Mouse (Mus musculus) MEL (cell line): ENCODE measurements around the gene Aknad1. TPM values are rescaled to one million over a fixed set of nuclear protein-coding genes. Genes with fewer than 3 reads are reported as not detected.

ENCODE experiments used
- DNase-seq: peaks from one replicate; pipeline ENCODE4 v3.0.0; 2011; ENCODE audit warnings: low read depth, low spot score
- H3K27ac ChIP-seq: 2 replicates; pipeline ENCODE4 v1.5.1; 2012; ENCODE audit warnings: low read depth, mild to moderate bottlenecking, control low read depth, low read length, moderate library complexity; ENCODE audit not compliant: control insufficient read depth
- H3K27me3 ChIP-seq, 2 experiments: fragments of 150-350 bp in 1 of 2; sonication (generic) in 1 of 2; 2 replicates each; pipeline ENCODE4 v1.6.1; 2012; ENCODE audit warnings: low read length in 2 of 2, mild to moderate bottlenecking in 2 of 2, improper control_type of control experiment in 1 of 2, moderate library complexity in 1 of 2; ENCODE audit not compliant: insufficient read depth in 2 of 2, control insufficient read depth in 1 of 2
- H3K36me3 ChIP-seq, 2 experiments: 2 replicates each; pipeline ENCODE4 v1.6.1; 2012 to 2014; ENCODE audit warnings: low read length in 2 of 2, improper control_type of control experiment in 1 of 2, inconsistent platforms in 1 of 2, mild to moderate bottlenecking in 1 of 2; ENCODE audit not compliant: insufficient read depth in 2 of 2, control insufficient read depth in 1 of 2
- H3K4me1 ChIP-seq, 2 experiments: fragments of 150-350 bp in 1 of 2; sonication (generic) in 1 of 2; 2 replicates each; pipeline ENCODE4 v1.6.1; 2012; ENCODE audit warnings: low read length in 2 of 2, improper control_type of control experiment in 1 of 2, mild to moderate bottlenecking in 1 of 2; ENCODE audit not compliant: insufficient read depth in 2 of 2, control insufficient read depth in 1 of 2
- H3K4me3 ChIP-seq, 2 experiments: fragments of 150-350 bp in 1 of 2; sonication (generic) in 1 of 2; 2 replicates each; pipeline ENCODE4 v1.5.1; 2012; ENCODE audit warnings: low read depth in 2 of 2, low read length in 2 of 2, mild to moderate bottlenecking in 2 of 2, moderate library complexity in 2 of 2, control low read depth in 1 of 2, improper control_type of control experiment in 1 of 2; ENCODE audit not compliant: control insufficient read depth in 1 of 2, insufficient read depth in 1 of 2
- H3K79me2 ChIP-seq: 2 replicates; pipeline ENCODE4 v1.6.1; 2012; ENCODE audit warnings: mild to moderate bottlenecking, low read length, moderate library complexity; ENCODE audit not compliant: control insufficient read depth, poor library complexity, insufficient read depth
- H3K9ac ChIP-seq: 2 replicates; pipeline ENCODE4 v1.6.1; 2012; ENCODE audit warnings: low read depth, mild to moderate bottlenecking, control low read depth, low read length, moderate library complexity; ENCODE audit not compliant: control insufficient read depth, poor library complexity, severe bottlenecking
- H3K9me3 ChIP-seq: fragments of 150-350 bp; sonication (generic); replicated peaks from 2 replicates; pipeline ENCODE4 v1.6.1; 2012; ENCODE audit warnings: mild to moderate bottlenecking, low read length, improper control_type of control experiment, moderate library complexity; ENCODE audit not compliant: insufficient read depth
- BHLHE40 ChIP-seq: IDR thresholded peaks from 2 replicates; pipeline ENCODE4 v1.6.1; 2012; ENCODE audit warnings: low read depth, mild to moderate bottlenecking, inconsistent platforms, low read length, improper control_type of control experiment, borderline replicate concordance
- E2F4 ChIP-seq: IDR thresholded peaks from 2 replicates; pipeline ENCODE4 v1.6.1; 2011; ENCODE audit warnings: low read depth, low read length, improper control_type of control experiment, borderline replicate concordance
- ELF1 ChIP-seq: IDR thresholded peaks from 2 replicates; pipeline ENCODE4 v1.6.1; 2014; ENCODE audit warnings: low read depth, mild to moderate bottlenecking, inconsistent platforms, low read length, improper control_type of control experiment, moderate library complexity
- ETS1 ChIP-seq: IDR thresholded peaks from 2 replicates; pipeline ENCODE4 v1.6.1; 2012; ENCODE audit warnings: low read depth, mild to moderate bottlenecking, inconsistent platforms, low read length, improper control_type of control experiment, moderate library complexity
- GABPA ChIP-seq: IDR thresholded peaks from 2 replicates; pipeline ENCODE4 v1.6.1; 2012; ENCODE audit warnings: low read depth, mild to moderate bottlenecking, inconsistent platforms, low read length, improper control_type of control experiment, moderate library complexity
- GATA1 ChIP-seq: IDR thresholded peaks from 2 replicates; pipeline ENCODE4 v1.6.1; 2011; ENCODE audit warnings: low read depth, low read length, improper control_type of control experiment
- MAFK ChIP-seq: IDR thresholded peaks from 2 replicates; pipeline ENCODE4 v1.6.1; 2011; ENCODE audit warnings: low read depth, mild to moderate bottlenecking, low read length, improper control_type of control experiment, borderline replicate concordance
- MAX ChIP-seq: IDR thresholded peaks from 2 replicates; pipeline ENCODE4 v1.6.1; 2011; ENCODE audit warnings: low read length, improper control_type of control experiment
- MAZ ChIP-seq: IDR thresholded peaks from 2 replicates; pipeline ENCODE4 v1.6.1; 2012; ENCODE audit warnings: low read depth, mild to moderate bottlenecking, inconsistent platforms, low read length, improper control_type of control experiment
- MEF2A ChIP-seq: IDR thresholded peaks from 2 replicates; pipeline ENCODE4 v1.6.1; 2014; ENCODE audit warnings: low read depth, mild to moderate bottlenecking, inconsistent platforms, low read length, improper control_type of control experiment; ENCODE audit not compliant: poor library complexity, insufficient replicate concordance, severe bottlenecking; ENCODE audit errors: extremely low read depth
- MYB ChIP-seq: IDR thresholded peaks from 2 replicates; pipeline ENCODE4 v1.6.1; 2011; ENCODE audit warnings: mild to moderate bottlenecking, low read depth, low read length, improper control_type of control experiment
- NRF1 ChIP-seq: IDR thresholded peaks from 2 replicates; pipeline ENCODE4 v1.6.1; 2014; ENCODE audit warnings: low read depth, mild to moderate bottlenecking, inconsistent platforms, low read length, improper control_type of control experiment, moderate library complexity; ENCODE audit not compliant: poor library complexity, insufficient read depth, severe bottlenecking
- POLR2AphosphoS5 ChIP-seq: IDR thresholded peaks from 2 replicates; pipeline ENCODE4 v1.6.1; 2012; ENCODE audit warnings: low read depth, borderline replicate concordance, mild to moderate bottlenecking, inconsistent platforms, low read length, moderate library complexity, mixed read lengths
- RAD21 ChIP-seq: IDR thresholded peaks from 2 replicates; pipeline ENCODE4 v1.6.1; 2011; ENCODE audit warnings: mild to moderate bottlenecking, low read depth, low read length, improper control_type of control experiment
- RCOR1 ChIP-seq: IDR thresholded peaks from 2 replicates; pipeline ENCODE4 v1.6.1; 2012; ENCODE audit warnings: low read depth, mild to moderate bottlenecking, inconsistent platforms, low read length, improper control_type of control experiment
- SIN3A ChIP-seq: IDR thresholded peaks from 2 replicates; pipeline ENCODE4 v1.6.1; 2012; ENCODE audit warnings: low read length, improper control_type of control experiment, inconsistent platforms
- TAL1 ChIP-seq: IDR thresholded peaks from 2 replicates; pipeline ENCODE4 v1.6.1; 2012; ENCODE audit warnings: mild to moderate bottlenecking, inconsistent platforms, low read length, moderate library complexity, mixed read lengths
- TBP ChIP-seq: IDR thresholded peaks from 2 replicates; pipeline ENCODE4 v1.8.0; 2011; ENCODE audit warnings: low read depth, low read length, improper control_type of control experiment
- TCF12 ChIP-seq: IDR thresholded peaks from 2 replicates; pipeline ENCODE4 v1.6.1; 2014; ENCODE audit warnings: low read depth, mild to moderate bottlenecking, inconsistent platforms, low read length, improper control_type of control experiment, moderate library complexity
- UBTF ChIP-seq: IDR thresholded peaks from 2 replicates; pipeline ENCODE4 v1.6.1; 2012; ENCODE audit warnings: low read depth, mild to moderate bottlenecking, inconsistent platforms, low read length, improper control_type of control experiment, moderate library complexity, borderline replicate concordance; ENCODE audit not compliant: insufficient read depth
- USF1 ChIP-seq: IDR thresholded peaks from 2 replicates; pipeline ENCODE4 v1.6.1; 2014; ENCODE audit warnings: low read depth, mild to moderate bottlenecking, inconsistent platforms, low read length, improper control_type of control experiment, moderate library complexity
- ZC3H11A ChIP-seq: IDR thresholded peaks from 2 replicates; pipeline ENCODE4 v1.6.1; 2012; ENCODE audit warnings: low read depth, mild to moderate bottlenecking, inconsistent platforms, low read length, improper control_type of control experiment
- ZKSCAN1 ChIP-seq: IDR thresholded peaks from 2 replicates; pipeline ENCODE4 v1.6.1; 2012; ENCODE audit warnings: low read depth, mild to moderate bottlenecking, inconsistent platforms, low read length, improper control_type of control experiment, moderate library complexity
- ZMIZ1 ChIP-seq: IDR thresholded peaks from 2 replicates; pipeline ENCODE4 v1.6.1; 2012; ENCODE audit warnings: low read depth, mild to moderate bottlenecking, inconsistent platforms, low read length, improper control_type of control experiment, moderate library complexity
- ZNF384 ChIP-seq: IDR thresholded peaks from 2 replicates; pipeline ENCODE4 v1.6.1; 2012; ENCODE audit warnings: low read depth, mild to moderate bottlenecking, inconsistent platforms, low read length, improper control_type of control experiment
- polyA plus RNA-seq, 2 experiments: library from polyadenylated mRNA; stranded (reverse) in 1 of 2; unstranded in 1 of 2; fragments of >175 nt in 1 of 2; fragments of >200 nt in 1 of 2; gene quantifications; 2 replicates each; pipeline versions ENCODE4 v1.2.1 to v1.2.4; 2012; ENCODE audit warnings: low replicate concordance in 2 of 2, low read depth in 1 of 2; ENCODE audit not compliant: insufficient read length in 2 of 2, insufficient read depth in 1 of 2, missing spikeins in 1 of 2
- total RNA-seq: library from RNA; depleted of rRNA; stranded (reverse); fragments of 300-350 nt; gene quantifications from 2 replicates; pipeline ENCODE4 v1.2.3, GENCODE M21; 2012

Gene Aknad1
- total and polyA plus RNA-seq, 3 experiments = 0.06 TPM; not detected in 2

DNA sequence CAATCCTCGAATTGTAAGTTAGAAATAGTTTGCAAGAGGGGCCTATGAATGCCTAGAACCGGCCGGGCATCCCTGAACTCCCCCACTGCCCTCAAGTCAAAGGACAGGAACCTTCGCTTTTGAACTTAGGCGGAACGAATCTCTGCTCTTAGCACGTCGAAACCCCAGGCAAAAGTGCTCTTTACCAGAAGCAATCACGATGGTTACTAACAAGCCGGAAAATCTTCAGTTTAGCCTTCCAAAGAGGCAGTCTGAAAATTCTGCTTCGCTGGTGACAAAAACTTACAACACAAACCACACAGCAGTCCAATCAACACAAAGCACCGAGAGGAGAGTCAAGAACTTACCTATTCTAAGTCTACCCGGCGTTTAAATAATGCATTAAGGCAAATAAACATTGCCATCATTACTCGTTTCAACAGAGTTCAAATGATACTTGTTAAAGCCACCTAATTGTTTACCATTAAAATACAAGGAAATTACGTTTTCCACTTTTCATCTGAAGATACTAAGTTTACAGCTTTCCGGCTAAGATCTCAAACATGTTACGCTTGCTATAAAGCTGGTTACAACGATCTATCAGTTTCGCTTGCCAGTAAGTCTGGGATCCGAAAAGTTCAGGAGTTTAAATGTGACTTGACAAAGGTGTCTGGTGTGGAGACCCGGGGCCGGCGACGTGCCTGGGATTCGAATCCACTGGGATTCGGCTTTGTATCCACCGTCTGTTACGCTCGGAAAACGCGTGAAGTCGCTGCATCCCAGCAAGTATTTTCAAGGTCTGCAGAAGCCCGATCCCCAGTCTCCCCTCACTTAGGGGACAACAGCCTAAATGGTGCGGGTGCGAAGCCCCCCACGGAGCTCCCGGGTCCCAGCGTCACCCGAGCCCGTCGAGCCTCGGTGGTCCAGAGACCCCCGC, 18.1 kb upstream of the Aknad1 start:
- no peak for TF ChIP-seq RCOR1
- TF ChIP-seq SIN3A = peak; percentile 14; the same call in 1 of the 2 replicates
- TF ChIP-seq MYB = no peak
- TF ChIP-seq MAX = 0 out of 2 replicates have a peak, but pooled peaks have one; percentile 22
- Histone ChIP-seq H3K4me1 (peaks cover 18% of the 10 kb centered on the region in 2 experiments), H3K79me2 (peaks cover 16% of the 10 kb centered on the region), H3K4me3 (peak overlapping the region; percentile 85 to 87), H3K27ac (peak overlapping the region; percentile 14; the same call in 1 of the 2 replicates), H3K9me3 (no peaks in the 10 kb centered on the region), H3K9ac (peak overlapping the region; percentile 77), H3K36me3 (peaks cover 0 to 31% of the 10 kb centered on the region in 2 experiments; a peak in 2 of 4 replicates), H3K27me3 (no peaks in the 10 kb centered on the region)
- peak; percentile 64 for DNase-seq

- H3K4me1 ChIP-seq = peaks cover 13 to 21% of the 10 kb centered on the region in 2 experiments
- H3K36me3 ChIP-seq = peaks cover 0 to 24% of the 10 kb centered on the region in 2 experiments; a peak in 2 of 4 replicates
- H3K27me3 ChIP-seq = no peaks in the 10 kb centered on the region
- no peaks in the 10 kb centered on the region for H3K9me3 ChIP-seq
- H3K27ac ChIP-seq = peak within 1 kb of the TSS; percentile 26; the same call in 1 of the 2 replicates
- peak within 1 kb of the TSS; percentile 77 for H3K9ac ChIP-seq
- peaks cover 14% of the 10 kb centered on the region for H3K79me2 ChIP-seq
- peak; percentile 98 for DNase-seq
- H3K4me3 ChIP-seq = peak within 1 kb of the TSS; percentile 85 to 89
- peak; percentile 87 for TF ChIP-seq ZMIZ1
- no peak for TF ChIP-seq UBTF
- no peak; the same call in 1 of the 2 replicates for TF ChIP-seq BHLHE40
- no peak for TF ChIP-seq ELF1
- TF ChIP-seq ZKSCAN1 = no peak; the same call in 1 of the 2 replicates
- no peak for TF ChIP-seq ZNF384
- no peak for TF ChIP-seq RAD21
- no peak for TF ChIP-seq MEF2A
- TF ChIP-seq GABPA = no peak
- TF ChIP-seq TAL1 = no peak
- no peak for TF ChIP-seq ETS1
- no peak for TF ChIP-seq GATA1
- no peak for TF ChIP-seq MAFK
- peak; percentile 98 for TF ChIP-seq USF1
- TF ChIP-seq MYB = no peak
- TF ChIP-seq E2F4 = 0 out of 2 replicates have a peak, but pooled peaks have one; percentile 27
- TF ChIP-seq TCF12 = no peak
- TF ChIP-seq ZC3H11A = no peak
- TF ChIP-seq SIN3A = no peak
- no peak for TF ChIP-seq TBP
- no peak for TF ChIP-seq POLR2AphosphoS5
- TF ChIP-seq MAZ = peak; percentile 68; the same call in 1 of the 2 replicates
- peak; percentile 94 for TF ChIP-seq NRF1
Measured at GRCm38 (mm10) chr3:108722036-108722872, 17.2 kb upstream of the Aknad1 start, which contains the start of gene Gpsm2. Gpsm2 (minus strand) TSS chr3:108722309.
